Mouse (Mus musculus): ENCODE data around the gene Pou6f2.

DNA sequence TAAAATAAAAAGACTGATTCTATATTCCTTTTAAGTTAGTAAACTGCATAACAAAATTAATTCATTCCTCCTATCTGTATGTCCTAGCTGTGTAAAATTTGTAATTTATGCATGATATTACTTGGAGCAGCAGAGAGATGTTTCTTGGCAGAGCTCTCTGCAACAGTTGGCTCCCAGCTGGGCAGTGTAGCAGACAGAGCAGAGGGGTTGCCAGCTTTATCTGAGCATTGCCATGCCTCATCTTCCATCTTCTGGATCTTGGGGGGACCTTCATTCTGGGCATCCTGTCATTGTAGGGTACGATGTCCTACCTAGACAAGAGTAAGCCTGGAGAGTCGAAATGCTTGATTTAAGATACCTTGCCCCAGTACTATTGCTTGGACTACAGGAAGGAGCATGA is 277.1 kb downstream of the Pou6f2 start:
- TF ChIP-seq CHD2 (IDR thresholded peaks at IDR 0.05; ENCODE audit: low read depth, low read length): no peak
- TF ChIP-seq ZC3H11A (IDR thresholded peaks at IDR 0.05; ENCODE audit: borderline replicate concordance, low read depth, low read length): no peak

All from ES-E14 (cell line).